Mouse (Mus musculus) intestine, postnatal 0 days (tissue): ENCODE data around the gene Cacnb2. TPM values are rescaled to one million over a fixed set of nuclear protein-coding genes. Genes with fewer than 3 reads are reported as not detected.

ENCODE experiments used
- ATAC-seq: fragments of 200-750 bp; cut with Nextera tagmentation; 2 replicates; pipeline ENCODE4 v1.8.0; 2017; ENCODE audit warnings: mild to moderate bottlenecking, moderate TSS enrichment, moderate library complexity
- H3K27ac ChIP-seq: fragments of 300-500 bp; sonication (generic); 2 replicates; pipeline ENCODE4 v1.5.1; 2014; ENCODE audit warnings: mild to moderate bottlenecking, low read depth, low read length, moderate library complexity
- H3K27me3 ChIP-seq: fragments of 300-500 bp; sonication (generic); replicated peaks from 2 replicates; pipeline ENCODE4 v1.6.1; 2014; ENCODE audit warnings: low read length, mixed read lengths; ENCODE audit not compliant: control insufficient read depth, insufficient read depth
- H3K36me3 ChIP-seq: fragments of 300-500 bp; sonication (generic); 2 replicates; pipeline ENCODE4 v1.6.1; 2014; ENCODE audit warnings: mild to moderate bottlenecking, moderate library complexity; ENCODE audit not compliant: control insufficient read depth, insufficient read depth
- H3K4me1 ChIP-seq: fragments of 300-500 bp; sonication (generic); replicated peaks from 2 replicates; pipeline ENCODE4 v1.6.1; 2014; ENCODE audit warnings: antibody characterized with exemption, low read length, mixed read lengths; ENCODE audit not compliant: control insufficient read depth, insufficient read depth
- H3K4me2 ChIP-seq: fragments of 300-500 bp; sonication (generic); replicated peaks from 2 replicates; pipeline ENCODE4 v1.6.1; 2014; ENCODE audit warnings: low read depth, mild to moderate bottlenecking, moderate library complexity
- H3K4me3 ChIP-seq: fragments of 300-500 bp; sonication (generic); 2 replicates; pipeline ENCODE4 v1.5.1; 2014; ENCODE audit warnings: low read depth, low read length
- H3K9ac ChIP-seq: fragments of 300-500 bp; sonication (generic); 2 replicates; pipeline ENCODE4 v1.6.1; 2014; ENCODE audit warnings: mild to moderate bottlenecking, low read depth, low read length
- H3K9me3 ChIP-seq: fragments of 300-500 bp; sonication (generic); 2 replicates; pipeline ENCODE4 v1.6.1; 2016; ENCODE audit warnings: mixed run types; ENCODE audit not compliant: control insufficient read depth
- CTCF ChIP-seq: sonication (generic); IDR thresholded peaks from 2 replicates; pipeline ENCODE4 v1.5.1; 2016; ENCODE audit warnings: low read depth, mild to moderate bottlenecking, control low read depth, antibody characterized with exemption, moderate library complexity
- WGBS: fragments of 180-500 bp; shearing (Covaris S2); extraction: QIAGEN DNeasy Blood & Tissue Kit; methylation state at CpG from one replicate; pipeline ENCODE4 v1.1.7; 2014; 5-methylcytosine and 5-hydroxymethylcytosine counted together
- polyA plus RNA-seq: library from polyadenylated mRNA; unstranded; fragments of >200 nt; fragmentation: Nextera tagmentation; extraction: Ambion mirVana; gene quantifications from 2 replicates; pipeline ENCODE4 v1.2.1, GENCODE M21; 2015

Cacnb2 gene
- polyA plus RNA-seq, 1 experiment from 2014 or later: 0.99 TPM

- TF ChIP-seq CTCF: no peak
- H3K27ac ChIP-seq: no peak overlapping the region
- H3K9ac ChIP-seq: no peak overlapping the region
- H3K4me2 ChIP-seq: no peak overlapping the region
- no peak overlapping the region for H3K4me3 ChIP-seq
- no peaks in the 10 kb centered on the region for H3K4me1 ChIP-seq
- WGBS: 45% methylated on average over 4 of the region's 4 CpGs
- no peaks in the 10 kb centered on the region for H3K27me3 ChIP-seq
- ATAC-seq: no peak
- no peaks in the 10 kb centered on the region for H3K36me3 ChIP-seq
- H3K9me3 ChIP-seq: no peaks in the 10 kb centered on the region
These were observed 18.0 kb downstream of the Cacnb2 start for GRCm38 (mm10) chr2:14620891-14621290.

DNA sequence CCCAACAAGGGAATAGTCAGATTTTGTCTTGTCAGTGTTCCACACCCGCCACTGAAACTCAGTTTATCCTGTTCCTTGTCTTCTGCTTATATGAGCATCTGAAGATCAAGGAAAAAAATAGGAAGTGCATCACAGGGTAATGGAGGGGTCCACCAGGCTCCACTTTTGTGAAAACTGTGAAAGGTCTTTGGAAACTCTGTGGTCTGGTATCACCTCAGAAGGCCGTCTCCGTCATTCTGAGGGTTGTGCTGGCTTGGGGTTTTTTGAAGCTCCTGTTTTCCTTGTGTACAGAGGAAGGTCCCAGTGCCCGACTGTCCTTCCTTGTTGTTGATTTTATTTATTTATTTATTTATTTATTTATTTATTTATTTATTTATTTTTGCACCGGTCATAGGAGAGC is 20.9 kb downstream of the Cacnb2 start:
- no peak for TF ChIP-seq CTCF
- ATAC-seq: no peak
- Histone ChIP-seq H3K36me3 (no peaks in the 10 kb centered on the region), H3K27ac (no peak overlapping the region), H3K4me3 (no peak overlapping the region), H3K4me2 (no peak overlapping the region), H3K4me1 (no peaks in the 10 kb centered on the region), H3K9me3 (no peaks in the 10 kb centered on the region), H3K9ac (no peak overlapping the region), H3K27me3 (no peaks in the 10 kb centered on the region)
- 91% methylated on average over 5 of the region's 5 CpGs for WGBS

- no peaks in the 10 kb centered on the region for H3K27me3 ChIP-seq
- no peak for TF ChIP-seq CTCF
- H3K4me2 ChIP-seq: no peak overlapping the region
- no peak for ATAC-seq
- H3K4me1 ChIP-seq: no peaks in the 10 kb centered on the region
- H3K4me3 ChIP-seq: no peak overlapping the region
- no peak overlapping the region for H3K27ac ChIP-seq
- no peak overlapping the region for H3K9ac ChIP-seq
- H3K9me3 ChIP-seq: no peaks in the 10 kb centered on the region
- WGBS: 65% methylated on average over 9 of the region's 9 CpGs
- no peaks in the 10 kb centered on the region for H3K36me3 ChIP-seq
These were observed 27.1 kb downstream of the Cacnb2 start for GRCm38 (mm10) chr2:14629814-14630492.

- no peak overlapping the region for H3K4me3 ChIP-seq
- H3K4me1 ChIP-seq: no peaks in the 10 kb centered on the region
- no peaks in the 10 kb centered on the region for H3K9me3 ChIP-seq
- no peak for ATAC-seq
- H3K27me3 ChIP-seq: no peaks in the 10 kb centered on the region
- no peak overlapping the region for H3K4me2 ChIP-seq
- TF ChIP-seq CTCF: no peak
- no peaks in the 10 kb centered on the region for H3K36me3 ChIP-seq
- H3K27ac ChIP-seq: no peak overlapping the region
- H3K9ac ChIP-seq: no peak overlapping the region
- 81% methylated on average over 1 of the region's 1 CpGs for WGBS
These were observed 28.7 kb downstream of the Cacnb2 start for GRCm38 (mm10) chr2:14631590-14631989.

- TF ChIP-seq CTCF: no peak
These were observed 30.3 kb downstream of the Cacnb2 start for GRCm38 (mm10) chr2:14633202-14633601.

GRCm38 (mm10) chr2:14639266-14639665 is 36.4 kb downstream of the Cacnb2 start:
- Histone ChIP-seq H3K36me3 (no peaks in the 10 kb centered on the region), H3K27me3 (no peaks in the 10 kb centered on the region), H3K4me2 (no peak overlapping the region), H3K9ac (no peak overlapping the region), H3K9me3 (no peaks in the 10 kb centered on the region), H3K4me1 (no peaks in the 10 kb centered on the region), H3K27ac (no peak overlapping the region), H3K4me3 (no peak overlapping the region)
- WGBS: 81% methylated on average over 4 of the region's 4 CpGs
- no peak for TF ChIP-seq CTCF
- ATAC-seq: no peak

More at GRCm38 (mm10) chr2:14633202-14633601, 30.3 kb downstream of the Cacnb2 start:
- 84% methylated on average over 2 of the region's 2 CpGs for WGBS
- no peak overlapping the region for H3K9ac ChIP-seq
- H3K9me3 ChIP-seq: no peaks in the 10 kb centered on the region
- H3K27me3 ChIP-seq: no peaks in the 10 kb centered on the region
- no peaks in the 10 kb centered on the region for H3K36me3 ChIP-seq
- H3K27ac ChIP-seq: no peak overlapping the region
- H3K4me3 ChIP-seq: no peak overlapping the region
- ATAC-seq: no peak
- no peak overlapping the region for H3K4me2 ChIP-seq
- H3K4me1 ChIP-seq: no peaks in the 10 kb centered on the region
